Mouse (Mus musculus): Measurements from ENCODE around the gene Rce1. TPM values are rescaled to one million over a fixed set of nuclear protein-coding genes. Genes with fewer than 3 reads are reported as not detected.

The Rce1 gene
- total RNA-seq (2017), result 17.1 and 24.6 TPM in 2 replicates

DNA sequence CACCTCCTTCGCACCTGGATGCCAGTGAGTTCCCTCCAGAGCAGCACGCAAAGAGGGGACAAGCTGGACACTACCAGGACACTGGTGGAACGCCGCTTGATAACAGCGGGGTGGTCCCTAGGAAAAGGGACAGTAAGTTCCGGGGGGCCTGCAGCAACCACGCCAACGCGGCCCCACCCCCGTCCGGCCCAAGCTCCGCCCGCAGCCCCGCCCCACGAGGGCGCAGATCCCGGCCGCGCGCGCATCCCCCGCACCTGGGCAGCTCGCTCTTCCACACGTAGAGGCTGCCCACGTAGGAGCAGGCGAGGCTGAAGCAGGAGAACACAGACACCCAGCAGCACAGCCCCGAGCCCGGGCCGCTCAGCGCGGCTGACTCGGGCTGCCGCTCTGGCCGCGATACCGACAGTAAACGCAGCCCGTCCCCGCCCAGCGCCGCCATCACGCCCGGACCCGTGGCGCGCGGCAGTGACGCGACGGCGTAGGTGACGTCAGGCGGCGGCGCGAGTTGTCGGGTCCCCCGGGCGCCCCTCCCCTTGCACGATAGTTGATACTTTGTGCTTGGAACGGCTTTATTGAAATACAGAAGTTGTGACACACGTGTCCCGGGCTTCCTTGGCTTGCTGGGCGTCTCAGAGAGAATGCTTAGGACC is at the start of gene Rce1:
TSS of gene Rce1 (minus strand) at position 463 of the 650 bp plus-strand sequence.
- peak; percentile 79 to 80 for ATAC-seq (replicated peaks in 1 of 2; ENCODE audit: insufficient read depth in 1 of 2, low FRiP score in 2 of 2, low TSS enrichment in 1 of 2, low read depth in 1 of 2, poor library complexity in 2 of 2, severe bottlenecking in 2 of 2)

DNA sequence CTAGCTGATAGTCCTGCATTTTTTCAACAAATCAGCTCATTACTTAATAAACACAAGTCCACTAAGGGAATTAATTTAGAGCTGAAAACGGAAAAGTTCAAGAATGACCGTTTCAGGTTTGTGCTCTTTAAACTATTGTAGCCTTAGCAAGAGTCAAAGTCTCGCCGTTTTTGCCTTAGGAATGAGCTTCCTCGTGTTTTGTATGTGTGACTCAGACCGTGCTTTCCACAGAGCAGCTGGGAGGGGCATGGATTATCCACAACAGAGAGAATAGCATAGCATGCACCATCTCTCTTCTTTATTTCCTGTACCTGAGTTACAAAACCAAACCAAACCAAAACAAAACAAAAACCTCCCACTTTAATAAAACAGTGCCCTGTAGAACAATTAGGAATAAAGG is 47.0 kb upstream of the Rce1 start:
- ATAC-seq (replicated peaks in 1 of 2; ENCODE audit: insufficient read depth in 1 of 2, low FRiP score in 2 of 2, low TSS enrichment in 1 of 2, low read depth in 1 of 2, poor library complexity in 2 of 2, severe bottlenecking in 2 of 2), result no peak

GRCm38 (mm10) chr19:4670776-4671175 is 45.3 kb upstream of the Rce1 start:
- no peak for ATAC-seq (replicated peaks in 1 of 2; ENCODE audit: insufficient read depth in 1 of 2, low FRiP score in 2 of 2, low TSS enrichment in 1 of 2, low read depth in 1 of 2, poor library complexity in 2 of 2, severe bottlenecking in 2 of 2)

GRCm38 (mm10) chr19:4666815-4667214 is 41.4 kb upstream of the Rce1 start:
- ATAC-seq (replicated peaks in 1 of 2; ENCODE audit: insufficient read depth in 1 of 2, low FRiP score in 2 of 2, low TSS enrichment in 1 of 2, low read depth in 1 of 2, poor library complexity in 2 of 2, severe bottlenecking in 2 of 2), result no peak

DNA sequence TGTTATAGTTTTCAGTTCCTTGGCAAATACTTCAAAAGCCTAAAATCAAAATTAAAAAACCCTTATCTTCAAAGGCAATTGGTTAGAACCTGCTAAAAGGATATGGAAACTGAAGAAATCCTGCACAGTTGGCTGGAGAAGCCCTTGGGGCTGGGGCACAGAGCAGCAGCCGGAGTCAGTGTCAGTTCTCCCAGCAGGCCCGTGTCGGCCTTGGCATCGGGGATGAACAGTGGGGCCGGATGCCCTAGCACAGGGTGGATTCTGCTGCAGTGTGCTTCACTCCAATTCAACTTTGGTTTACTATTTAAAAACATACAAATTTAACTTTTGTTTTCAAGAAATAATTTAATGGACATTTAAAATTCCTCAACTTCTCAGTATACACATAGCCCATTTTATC is 32.7 kb upstream of the Rce1 start:
- ATAC-seq (replicated peaks in 1 of 2; ENCODE audit: insufficient read depth in 1 of 2, low FRiP score in 2 of 2, low TSS enrichment in 1 of 2, low read depth in 1 of 2, poor library complexity in 2 of 2, severe bottlenecking in 2 of 2), result no peak

DNA sequence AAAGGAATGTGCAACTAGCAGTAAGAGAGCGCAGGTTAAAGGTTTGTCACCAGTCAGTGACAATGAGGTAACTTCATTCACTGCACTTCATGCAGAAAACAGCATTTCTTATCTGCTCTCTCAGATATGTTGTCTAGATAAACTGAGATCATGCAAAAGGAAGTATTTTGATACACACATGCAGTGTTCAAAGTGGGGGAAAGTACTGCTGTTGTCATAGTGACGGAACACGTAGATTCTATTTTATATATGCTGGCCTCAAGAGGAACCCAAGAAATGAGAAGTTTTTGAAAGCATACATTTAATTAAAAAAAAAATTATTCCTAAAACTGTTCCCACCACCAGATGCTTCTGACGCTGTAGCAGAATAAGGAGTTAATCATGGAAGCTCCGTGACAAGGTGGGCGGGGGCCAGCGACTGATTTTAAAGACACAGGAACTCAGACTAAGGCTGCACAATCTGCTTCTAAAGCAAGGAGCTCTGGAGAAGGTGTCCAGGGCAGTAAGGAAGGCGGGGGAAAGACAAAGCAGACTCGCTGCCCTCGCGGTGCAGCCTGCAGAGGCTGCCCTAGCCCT is 21.6 kb upstream of the Rce1 start:
- no peak for ATAC-seq (replicated peaks in 1 of 2; ENCODE audit: insufficient read depth in 1 of 2, low FRiP score in 2 of 2, low TSS enrichment in 1 of 2, low read depth in 1 of 2, poor library complexity in 2 of 2, severe bottlenecking in 2 of 2)

DNA sequence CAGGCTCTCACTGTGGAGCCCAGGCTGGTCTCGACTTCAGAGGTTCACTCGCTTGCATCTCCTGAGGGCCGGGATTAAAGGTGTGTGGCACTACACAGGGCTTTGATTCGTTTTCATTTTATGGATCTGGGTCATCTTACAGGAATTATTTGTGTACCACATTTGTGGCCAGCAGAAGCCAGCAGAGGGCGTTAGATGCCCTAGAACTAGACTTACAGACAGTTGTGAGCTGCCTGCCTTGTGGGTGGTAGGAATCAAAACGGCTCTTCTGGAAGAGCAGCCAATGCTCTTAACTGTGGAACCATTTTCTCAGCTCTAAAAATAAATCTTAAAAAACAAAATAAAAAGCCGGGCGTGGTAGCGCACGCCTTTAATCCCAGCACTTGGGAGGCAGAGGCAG is 18.8 kb upstream of the Rce1 start:
- ATAC-seq (replicated peaks in 1 of 2; ENCODE audit: insufficient read depth in 1 of 2, low FRiP score in 2 of 2, low TSS enrichment in 1 of 2, low read depth in 1 of 2, poor library complexity in 2 of 2, severe bottlenecking in 2 of 2), result no peak; a peak in 1 of 4 replicates

- ATAC-seq (replicated peaks in 1 of 2; ENCODE audit: insufficient read depth in 1 of 2, low FRiP score in 2 of 2, low TSS enrichment in 1 of 2, low read depth in 1 of 2, poor library complexity in 2 of 2, severe bottlenecking in 2 of 2), result no peak
Measured at GRCm38 (mm10) chr19:4635986-4636385, 10.5 kb upstream of the Rce1 start.

DNA sequence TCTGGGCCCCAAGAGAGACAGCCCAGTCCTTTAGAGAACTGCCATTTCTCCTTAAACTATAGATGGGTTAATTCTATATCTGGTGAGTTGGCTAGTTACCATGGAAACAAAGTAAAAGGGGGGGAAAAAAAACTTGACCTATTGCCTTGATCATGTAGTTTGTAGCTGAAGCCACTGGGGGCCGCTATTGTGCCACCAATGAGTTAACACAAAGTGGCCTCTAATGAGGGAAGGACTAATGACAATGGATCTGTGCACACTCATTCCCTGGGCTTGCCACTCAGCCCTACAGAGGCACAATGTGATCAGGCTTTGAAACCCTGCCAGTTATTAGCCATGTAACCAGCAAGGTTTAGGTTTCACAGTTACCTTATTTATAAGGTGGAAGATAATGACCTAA is 3.4 kb upstream of the Rce1 start:
- peak; percentile 44 to 51; a peak in 3 of 4 replicates for ATAC-seq (replicated peaks in 1 of 2; ENCODE audit: insufficient read depth in 1 of 2, low FRiP score in 2 of 2, low TSS enrichment in 1 of 2, low read depth in 1 of 2, poor library complexity in 2 of 2, severe bottlenecking in 2 of 2)

GRCm38 (mm10) chr19:4625829-4626535 is 541 bp upstream of the Rce1 start:
- ATAC-seq (replicated peaks in 1 of 2; ENCODE audit: insufficient read depth in 1 of 2, low FRiP score in 2 of 2, low TSS enrichment in 1 of 2, low read depth in 1 of 2, poor library complexity in 2 of 2, severe bottlenecking in 2 of 2), result peak in 1 of 2 experiments; percentile 60; a peak in 2 of 4 replicates

- 0 out of 4 replicates have a peak, but pooled peaks of 1 of the 2 experiments have one; percentile 7 for ATAC-seq (replicated peaks in 1 of 2; ENCODE audit: insufficient read depth in 1 of 2, low FRiP score in 2 of 2, low TSS enrichment in 1 of 2, low read depth in 1 of 2, poor library complexity in 2 of 2, severe bottlenecking in 2 of 2)
Measured at GRCm38 (mm10) chr19:4624406-4625178, 849 bp downstream of the Rce1 start.

DNA sequence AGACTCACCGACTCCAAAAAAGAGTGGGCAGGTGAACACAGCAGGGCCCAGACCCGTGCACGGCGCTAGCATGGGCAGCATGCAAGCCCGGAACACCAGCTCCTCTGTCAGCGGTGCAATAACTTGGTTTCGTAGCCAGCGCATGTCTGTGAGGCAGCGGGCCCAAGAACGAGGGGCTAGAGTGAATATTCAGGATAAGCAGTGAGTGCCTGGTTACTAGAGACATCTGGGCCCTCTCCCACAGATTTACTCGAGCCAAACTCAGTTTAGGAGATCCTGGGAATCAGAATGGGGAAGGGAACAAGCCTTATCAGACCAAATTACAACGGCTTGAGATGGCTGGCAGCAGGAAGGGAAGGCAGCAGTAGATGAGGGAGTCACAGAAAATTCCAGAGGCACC is 1.4 kb downstream of the Rce1 start:
- ATAC-seq (replicated peaks in 1 of 2; ENCODE audit: insufficient read depth in 1 of 2, low FRiP score in 2 of 2, low TSS enrichment in 1 of 2, low read depth in 1 of 2, poor library complexity in 2 of 2, severe bottlenecking in 2 of 2), result no peak

DNA sequence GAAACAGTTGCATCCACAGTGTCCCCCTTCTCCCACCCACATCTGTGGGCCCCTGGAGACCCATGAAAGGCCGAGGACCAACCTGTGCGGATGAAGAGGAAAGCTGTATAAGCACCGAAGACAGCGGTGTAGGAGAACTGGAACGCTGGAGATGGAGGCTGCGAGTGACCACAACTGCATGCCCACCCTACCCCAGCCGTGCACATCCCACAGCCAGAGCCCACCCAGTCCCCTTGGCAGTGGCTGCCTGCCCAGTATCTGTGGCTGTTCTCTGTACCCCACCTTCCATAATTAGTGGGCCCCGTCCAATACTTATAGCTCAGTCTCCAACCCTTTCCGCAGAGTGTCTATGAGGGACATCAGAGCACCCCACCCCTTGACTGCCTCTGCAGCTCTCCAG is 2.0 kb downstream of the Rce1 start:
- ATAC-seq (replicated peaks in 1 of 2; ENCODE audit: insufficient read depth in 1 of 2, low FRiP score in 2 of 2, low TSS enrichment in 1 of 2, low read depth in 1 of 2, poor library complexity in 2 of 2, severe bottlenecking in 2 of 2), result no peak

- no peak for ATAC-seq (replicated peaks in 1 of 2; ENCODE audit: insufficient read depth in 1 of 2, low FRiP score in 2 of 2, low TSS enrichment in 1 of 2, low read depth in 1 of 2, poor library complexity in 2 of 2, severe bottlenecking in 2 of 2)
Measured at GRCm38 (mm10) chr19:4622780-4623179, 2.7 kb downstream of the Rce1 start.

GRCm38 (mm10) chr19:4620721-4621120 is 4.7 kb downstream of the Rce1 start:
- no peak for ATAC-seq (replicated peaks in 1 of 2; ENCODE audit: insufficient read depth in 1 of 2, low FRiP score in 2 of 2, low TSS enrichment in 1 of 2, low read depth in 1 of 2, poor library complexity in 2 of 2, severe bottlenecking in 2 of 2)

DNA sequence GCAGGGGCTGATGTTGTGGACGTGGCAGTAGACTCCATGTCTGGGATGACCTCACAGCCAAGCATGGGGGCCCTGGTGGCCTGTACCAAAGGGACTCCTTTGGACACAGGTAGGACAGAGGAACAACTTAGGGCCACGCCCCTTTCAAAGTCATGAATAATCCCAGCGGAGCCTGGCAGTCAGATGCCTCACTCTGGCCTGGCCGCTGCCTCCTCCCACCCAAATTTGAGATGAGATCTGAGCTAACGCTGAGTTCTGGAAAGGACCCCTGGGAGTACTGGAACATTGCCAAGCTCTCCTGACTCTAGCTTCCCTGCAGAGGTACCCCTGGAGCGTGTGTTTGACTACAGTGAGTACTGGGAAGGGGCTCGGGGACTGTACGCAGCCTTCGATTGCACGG is 6.0 kb downstream of the Rce1 start:
- ATAC-seq (replicated peaks in 1 of 2; ENCODE audit: insufficient read depth in 1 of 2, low FRiP score in 2 of 2, low TSS enrichment in 1 of 2, low read depth in 1 of 2, poor library complexity in 2 of 2, severe bottlenecking in 2 of 2), result no peak

DNA sequence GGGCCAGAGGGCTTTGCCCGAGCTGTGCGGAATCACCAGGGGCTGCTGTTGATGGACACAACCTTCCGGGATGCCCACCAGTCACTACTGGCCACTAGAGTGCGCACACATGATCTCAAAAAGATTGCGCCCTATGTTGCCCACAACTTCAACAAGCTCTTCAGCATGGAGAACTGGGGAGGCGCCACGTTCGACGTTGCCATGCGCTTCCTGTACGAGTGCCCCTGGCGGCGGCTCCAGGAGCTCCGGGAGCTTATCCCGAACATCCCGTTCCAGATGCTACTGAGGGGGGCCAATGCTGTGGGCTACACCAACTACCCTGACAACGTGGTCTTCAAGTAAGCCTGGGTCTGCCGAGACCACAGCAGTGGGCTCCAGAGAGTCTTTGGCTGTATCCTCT is 7.3 kb downstream of the Rce1 start:
- no peak for ATAC-seq (replicated peaks in 1 of 2; ENCODE audit: insufficient read depth in 1 of 2, low FRiP score in 2 of 2, low TSS enrichment in 1 of 2, low read depth in 1 of 2, poor library complexity in 2 of 2, severe bottlenecking in 2 of 2)

DNA sequence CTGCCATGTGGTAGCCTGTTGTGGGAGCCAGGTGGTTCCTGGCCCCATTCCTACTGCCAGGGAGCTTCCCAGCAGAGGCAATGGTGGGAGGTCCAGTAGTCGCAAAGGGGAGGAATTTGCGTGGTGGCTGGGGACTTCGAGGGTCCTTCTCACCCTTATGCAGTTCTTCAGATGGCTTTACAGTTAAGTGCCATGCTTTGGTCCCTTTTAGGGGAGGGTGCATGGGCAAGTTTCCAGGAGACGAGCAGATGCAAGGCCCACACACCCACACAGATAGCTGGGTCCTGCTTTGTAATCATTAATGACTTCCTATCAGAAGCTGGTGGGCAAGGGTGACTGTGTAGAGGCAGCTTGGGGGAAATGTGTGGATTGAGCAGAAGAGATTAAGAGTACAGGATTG is 8.9 kb downstream of the Rce1 start:
- ATAC-seq (replicated peaks in 1 of 2; ENCODE audit: insufficient read depth in 1 of 2, low FRiP score in 2 of 2, low TSS enrichment in 1 of 2, low read depth in 1 of 2, poor library complexity in 2 of 2, severe bottlenecking in 2 of 2), result no peak

All from hematopoietic stem cell, adult 5-6 weeks (primary cell).